Mouse (Mus musculus): ENCODE data around the gene Smurf1. TPM values are rescaled to one million over a fixed set of nuclear protein-coding genes. Genes with fewer than 3 reads are reported as not detected.

Gene Smurf1
- polyA plus RNA-seq, 1 experiment = 16.4 TPM

- H3K4me3 ChIP-seq (ENCODE audit: extremely low read depth, insufficient read depth, insufficient read length) = no peak overlapping the region
- H3K27ac ChIP-seq (ENCODE audit: insufficient read depth, low read length) = peak overlapping the region; percentile 40
- 25% methylated on average over 3 of the region's 3 CpGs for whole genome bisulfite sequencing
Measured at GRCm38 (mm10) chr5:144963401-144963800, 2.2 kb downstream of the Smurf1 start.

DNA sequence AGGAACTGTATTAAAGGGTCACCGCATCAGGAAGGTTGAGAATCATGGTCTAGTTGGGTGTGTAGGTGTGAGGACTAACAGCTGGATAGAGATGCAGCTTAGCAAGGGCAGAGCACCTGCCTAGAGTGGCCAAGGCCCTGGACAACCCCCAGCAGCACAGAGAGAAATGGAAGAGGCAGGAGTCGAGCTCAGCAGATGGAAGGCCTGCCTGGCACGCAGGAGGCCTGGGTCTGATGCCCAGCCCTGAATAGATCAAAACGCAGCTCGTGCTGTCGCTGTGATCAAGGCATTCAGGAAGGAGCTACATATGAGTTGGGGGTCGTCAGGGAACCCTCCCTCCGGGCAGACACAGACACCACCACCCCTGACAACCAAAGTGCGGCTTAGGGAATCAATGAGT, 7.4 kb downstream of the Smurf1 start:
- no peaks in the 10 kb centered on the region for H3K36me3 ChIP-seq (ENCODE audit: control insufficient read depth, insufficient read depth, low read length)
- H3K4me3 ChIP-seq (ENCODE audit: extremely low read depth, insufficient read depth, insufficient read length) = no peak overlapping the region
- H3K27ac ChIP-seq (ENCODE audit: insufficient read depth, low read length) = no peak overlapping the region
- peaks cover 2% of the 10 kb centered on the region; the same call in 1 of the 2 replicates for H3K4me1 ChIP-seq (ENCODE audit: control insufficient read depth, insufficient read depth, insufficient read length)
- H3K27me3 ChIP-seq (ENCODE audit: control insufficient read depth, insufficient read depth, low read length) = no peaks in the 10 kb centered on the region
- no peak for TF ChIP-seq CTCF (IDR thresholded peaks at IDR 0.05; ENCODE audit: extremely low read depth, insufficient read depth, insufficient read length, insufficient replicate concordance)
- TF ChIP-seq POLR2A (IDR thresholded peaks at IDR 0.05; ENCODE audit: low read depth, low read length) = no peak
- DNase-seq (ENCODE audit: low read depth in 1 of 2, low spot score in 2 of 2) = no peak
- WGBS = 87% methylated on average over 9 of the region's 9 CpGs

More at GRCm38 (mm10) chr5:144963401-144963800, 2.2 kb downstream of the Smurf1 start:
- TF ChIP-seq CTCF (IDR thresholded peaks at IDR 0.05; ENCODE audit: extremely low read depth, insufficient read depth, insufficient read length, insufficient replicate concordance) (no peak), POLR2A (IDR thresholded peaks at IDR 0.05; ENCODE audit: low read depth, low read length) (no peak)
- peak in 1 of 2 experiments; percentile 11 for DNase-seq (ENCODE audit: low read depth in 1 of 2, low spot score in 2 of 2)
- Histone ChIP-seq H3K4me1 (ENCODE audit: control insufficient read depth, insufficient read depth, insufficient read length) (peaks cover 14% of the 10 kb centered on the region; the same call in 1 of the 2 replicates), H3K27me3 (ENCODE audit: control insufficient read depth, insufficient read depth, low read length) (no peaks in the 10 kb centered on the region), H3K36me3 (ENCODE audit: control insufficient read depth, insufficient read depth, low read length) (no peaks in the 10 kb centered on the region)

DNA sequence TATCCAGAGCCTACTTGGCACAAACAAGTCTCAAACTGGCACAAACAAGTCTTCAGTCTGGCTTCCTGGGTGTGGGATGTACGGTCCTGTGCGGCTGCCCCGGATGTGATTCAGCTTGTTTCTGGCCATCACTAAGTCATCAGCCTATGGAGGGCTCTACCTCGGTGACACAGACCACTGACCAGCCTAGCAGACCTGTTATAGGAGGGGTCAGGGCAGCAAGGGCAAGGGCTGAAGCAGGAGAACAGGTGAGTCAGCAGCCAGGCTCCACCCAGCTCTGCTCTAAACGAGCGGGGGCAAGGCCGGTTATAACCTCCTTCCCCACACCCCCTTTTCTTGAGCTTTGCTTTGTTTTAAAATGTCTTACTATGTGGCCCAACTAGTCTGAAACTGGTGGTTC, 11.2 kb downstream of the Smurf1 start:
- TF ChIP-seq POLR2A (IDR thresholded peaks at IDR 0.05; ENCODE audit: low read depth, low read length) (no peak), CTCF (IDR thresholded peaks at IDR 0.05; ENCODE audit: extremely low read depth, insufficient read depth, insufficient read length, insufficient replicate concordance) (no peak)
- Histone ChIP-seq H3K4me3 (ENCODE audit: extremely low read depth, insufficient read depth, insufficient read length) (no peak overlapping the region), H3K36me3 (ENCODE audit: control insufficient read depth, insufficient read depth, low read length) (no peaks in the 10 kb centered on the region), H3K4me1 (ENCODE audit: control insufficient read depth, insufficient read depth, insufficient read length) (peaks cover 2% of the 10 kb centered on the region; the same call in 1 of the 2 replicates), H3K27ac (ENCODE audit: insufficient read depth, low read length) (no peak overlapping the region), H3K27me3 (ENCODE audit: control insufficient read depth, insufficient read depth, low read length) (no peaks in the 10 kb centered on the region)
- no peak for DNase-seq (ENCODE audit: low read depth in 1 of 2, low spot score in 2 of 2)
- WGBS = 78% methylated on average over 7 of the region's 7 CpGs

- Histone ChIP-seq H3K4me3 (ENCODE audit: extremely low read depth, insufficient read depth, insufficient read length) (no peak overlapping the region), H3K27ac (ENCODE audit: insufficient read depth, low read length) (no peak overlapping the region), H3K4me1 (ENCODE audit: control insufficient read depth, insufficient read depth, insufficient read length) (no peaks in the 10 kb centered on the region; the same call in 1 of the 2 replicates), H3K27me3 (ENCODE audit: control insufficient read depth, insufficient read depth, low read length) (no peaks in the 10 kb centered on the region), H3K36me3 (ENCODE audit: control insufficient read depth, insufficient read depth, low read length) (no peaks in the 10 kb centered on the region)
- WGBS = 74% methylated on average over 2 of the region's 2 CpGs
- DNase-seq (ENCODE audit: low read depth in 1 of 2, low spot score in 2 of 2) = no peak
- no peak for TF ChIP-seq CTCF (IDR thresholded peaks at IDR 0.05; ENCODE audit: extremely low read depth, insufficient read depth, insufficient read length, insufficient replicate concordance)
- TF ChIP-seq POLR2A (IDR thresholded peaks at IDR 0.05; ENCODE audit: low read depth, low read length) = no peak
Measured at GRCm38 (mm10) chr5:144952592-144952991, 13.1 kb downstream of the Smurf1 start.

- TF ChIP-seq POLR2A (IDR thresholded peaks at IDR 0.05; ENCODE audit: low read depth, low read length) = no peak
- no peak for TF ChIP-seq CTCF (IDR thresholded peaks at IDR 0.05; ENCODE audit: extremely low read depth, insufficient read depth, insufficient read length, insufficient replicate concordance)
- Histone ChIP-seq H3K27me3 (ENCODE audit: control insufficient read depth, insufficient read depth, low read length) (no peaks in the 10 kb centered on the region), H3K4me1 (ENCODE audit: control insufficient read depth, insufficient read depth, insufficient read length) (no peaks in the 10 kb centered on the region; the same call in 1 of the 2 replicates), H3K36me3 (ENCODE audit: control insufficient read depth, insufficient read depth, low read length) (no peaks in the 10 kb centered on the region), H3K27ac (ENCODE audit: insufficient read depth, low read length) (no peak overlapping the region), H3K4me3 (ENCODE audit: extremely low read depth, insufficient read depth, insufficient read length) (no peak overlapping the region)
- WGBS = 95% methylated on average over 5 of the region's 5 CpGs
- no peak for DNase-seq (ENCODE audit: low read depth in 1 of 2, low spot score in 2 of 2)
Measured at GRCm38 (mm10) chr5:144950428-144951051, 15.1 kb downstream of the Smurf1 start.

DNA sequence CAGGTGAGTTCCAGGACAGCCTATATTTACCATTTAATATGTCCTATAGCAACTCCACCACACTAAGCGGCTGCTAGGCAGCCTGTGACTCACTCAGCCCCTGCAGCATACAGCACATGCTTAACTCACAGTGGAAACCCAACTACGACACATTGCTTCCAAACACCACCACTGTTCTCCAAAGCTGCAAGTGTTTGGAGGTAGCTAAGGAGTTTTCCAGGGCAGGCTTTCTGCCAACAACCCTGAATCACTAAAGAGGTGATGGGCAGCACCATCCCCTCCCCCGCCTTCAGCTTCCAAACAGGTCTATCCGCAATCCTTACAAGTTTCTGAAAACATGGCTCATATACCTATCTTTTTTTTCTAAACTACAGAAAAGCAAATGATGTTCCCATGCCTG, 15.8 kb downstream of the Smurf1 start:
- TF ChIP-seq POLR2A (IDR thresholded peaks at IDR 0.05; ENCODE audit: low read depth, low read length) (no peak), CTCF (IDR thresholded peaks at IDR 0.05; ENCODE audit: extremely low read depth, insufficient read depth, insufficient read length, insufficient replicate concordance) (no peak)
- WGBS = 94% methylated on average over 4 of the region's 4 CpGs
- Histone ChIP-seq H3K4me1 (ENCODE audit: control insufficient read depth, insufficient read depth, insufficient read length) (no peaks in the 10 kb centered on the region; the same call in 1 of the 2 replicates), H3K36me3 (ENCODE audit: control insufficient read depth, insufficient read depth, low read length) (no peaks in the 10 kb centered on the region), H3K27me3 (ENCODE audit: control insufficient read depth, insufficient read depth, low read length) (no peaks in the 10 kb centered on the region), H3K4me3 (ENCODE audit: extremely low read depth, insufficient read depth, insufficient read length) (no peak overlapping the region), H3K27ac (ENCODE audit: insufficient read depth, low read length) (no peak overlapping the region)
- DNase-seq (ENCODE audit: low read depth in 1 of 2, low spot score in 2 of 2) = no peak

DNA sequence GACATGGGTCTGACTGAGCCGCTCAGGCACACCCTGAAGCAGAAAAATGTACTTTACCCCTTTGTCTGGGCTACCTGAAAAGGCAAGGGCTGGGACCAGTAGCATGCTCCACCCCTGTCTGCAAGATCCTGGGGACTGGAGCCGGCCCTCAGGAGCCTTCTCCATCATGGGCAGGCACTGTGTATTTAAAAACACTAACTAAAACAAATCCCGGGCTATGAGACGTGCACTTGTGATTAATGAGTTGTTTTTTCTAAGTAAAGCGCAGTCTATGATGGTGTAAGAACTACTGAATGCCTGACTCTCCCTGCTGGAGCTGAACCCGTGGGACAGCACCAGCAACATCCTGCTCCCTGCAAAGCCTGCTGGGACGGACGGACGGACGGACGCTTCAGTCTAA, 17.2 kb downstream of the Smurf1 start:
- Histone ChIP-seq H3K27ac (ENCODE audit: insufficient read depth, low read length) (no peak overlapping the region), H3K4me3 (ENCODE audit: extremely low read depth, insufficient read depth, insufficient read length) (no peak overlapping the region), H3K4me1 (ENCODE audit: control insufficient read depth, insufficient read depth, insufficient read length) (no peaks in the 10 kb centered on the region; the same call in 1 of the 2 replicates), H3K27me3 (ENCODE audit: control insufficient read depth, insufficient read depth, low read length) (no peaks in the 10 kb centered on the region), H3K36me3 (ENCODE audit: control insufficient read depth, insufficient read depth, low read length) (no peaks in the 10 kb centered on the region)
- 85% methylated on average over 11 of the region's 11 CpGs for WGBS
- TF ChIP-seq POLR2A (IDR thresholded peaks at IDR 0.05; ENCODE audit: low read depth, low read length) = no peak
- TF ChIP-seq CTCF (IDR thresholded peaks at IDR 0.05; ENCODE audit: extremely low read depth, insufficient read depth, insufficient read length, insufficient replicate concordance) = no peak
- no peak for DNase-seq (ENCODE audit: low read depth in 1 of 2, low spot score in 2 of 2)

Measured in spleen, adult 2 months (tissue).